Mouse (Mus musculus) lung, postnatal 0 days (tissue): ENCODE results near the gene Polr2m.

ENCODE experiments used
- CTCF ChIP-seq: IDR thresholded peaks from 2 replicates; pipeline ENCODE4 v1.5.1; 2016; ENCODE audit warnings: antibody characterized with exemption, mild to moderate bottlenecking
- EP300 ChIP-seq: IDR thresholded peaks from 2 replicates; pipeline ENCODE4 v1.6.1; 2016; ENCODE audit warnings: antibody characterized with exemption, mild to moderate bottlenecking, control low read depth

DNA sequence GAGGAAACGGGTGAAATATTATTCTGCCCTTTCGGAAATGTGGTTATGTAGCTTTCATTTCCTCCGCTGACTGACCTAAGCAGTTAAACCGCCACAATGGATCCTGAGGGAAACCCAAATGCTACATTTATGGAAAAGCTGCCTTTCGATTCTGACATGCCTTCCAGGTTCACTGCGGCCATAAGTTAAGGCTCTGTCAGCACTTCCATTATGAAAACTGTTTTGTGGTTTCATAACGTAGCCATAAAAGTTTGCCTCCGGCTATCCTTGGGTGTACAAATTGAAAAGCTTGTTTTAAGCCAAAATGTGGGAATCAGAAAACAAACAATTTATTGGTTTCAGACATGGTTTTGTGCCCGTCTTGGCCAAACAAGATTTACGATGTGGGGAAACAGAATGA, 27.2 kb upstream of the Polr2m start:
- TF ChIP-seq CTCF (no peak), EP300 (no peak)
